Mouse (Mus musculus): Measurements from ENCODE around the gene Iqck.

Iqck gene

GRCm38 (mm10) chr7:118855171-118855876, at the start of gene Iqck:
Gene Iqck (plus strand): TSS chr7:118855752.
- peak; percentile 94 to 95 for DNase-seq (ENCODE audit: low spot score in 2 of 2)

- DNase-seq (ENCODE audit: low spot score in 2 of 2): no peak
Measured at GRCm38 (mm10) chr7:118806631-118807411, 48.7 kb upstream of the Iqck start.

- DNase-seq (ENCODE audit: low spot score in 2 of 2): peak in 1 of 2 experiments; percentile 24
Measured at GRCm38 (mm10) chr7:118807899-118808298, 47.7 kb upstream of the Iqck start.

GRCm38 (mm10) chr7:118811407-118812106, 44.0 kb upstream of the Iqck start:
- no peak for DNase-seq (ENCODE audit: low spot score in 2 of 2)

- no peak for DNase-seq (ENCODE audit: low spot score in 2 of 2)
Measured at GRCm38 (mm10) chr7:118813592-118813991, 42.0 kb upstream of the Iqck start.

- DNase-seq (ENCODE audit: low spot score in 2 of 2): no peak
Measured at GRCm38 (mm10) chr7:118816275-118816674, 39.3 kb upstream of the Iqck start.

GRCm38 (mm10) chr7:118817741-118818140, 37.8 kb upstream of the Iqck start:
- no peak for DNase-seq (ENCODE audit: low spot score in 2 of 2)

- no peak for DNase-seq (ENCODE audit: low spot score in 2 of 2)
Measured at GRCm38 (mm10) chr7:118819666-118820065, 35.9 kb upstream of the Iqck start.

- DNase-seq (ENCODE audit: low spot score in 2 of 2): no peak
Measured at GRCm38 (mm10) chr7:118821356-118821755, 34.2 kb upstream of the Iqck start.

GRCm38 (mm10) chr7:118821887-118822556, 33.5 kb upstream of the Iqck start:
- DNase-seq (ENCODE audit: low spot score in 2 of 2): no peak

- DNase-seq (ENCODE audit: low spot score in 2 of 2): no peak
Measured at GRCm38 (mm10) chr7:118824451-118824850, 31.1 kb upstream of the Iqck start.

- no peak for DNase-seq (ENCODE audit: low spot score in 2 of 2)
Measured at GRCm38 (mm10) chr7:118827975-118828416, 27.6 kb upstream of the Iqck start.

GRCm38 (mm10) chr7:118837901-118838300, 17.7 kb upstream of the Iqck start:
- DNase-seq (ENCODE audit: low spot score in 2 of 2): no peak

- peak; percentile 24 to 29 for DNase-seq (ENCODE audit: low spot score in 2 of 2)
Measured at GRCm38 (mm10) chr7:118841030-118841745, 14.4 kb upstream of the Iqck start.

- peak in 1 of 2 experiments; percentile 23 for DNase-seq (ENCODE audit: low spot score in 2 of 2)
Measured at GRCm38 (mm10) chr7:118841796-118842195, 13.8 kb upstream of the Iqck start.

- no peak for DNase-seq (ENCODE audit: low spot score in 2 of 2)
Measured at GRCm38 (mm10) chr7:118842938-118843337, 12.6 kb upstream of the Iqck start.

- no peak for DNase-seq (ENCODE audit: low spot score in 2 of 2)
Measured at GRCm38 (mm10) chr7:118845141-118845540, 10.4 kb upstream of the Iqck start.

GRCm38 (mm10) chr7:118846329-118846728, 9.2 kb upstream of the Iqck start:
- no peak for DNase-seq (ENCODE audit: low spot score in 2 of 2)

- no peak for DNase-seq (ENCODE audit: low spot score in 2 of 2)
Measured at GRCm38 (mm10) chr7:118848796-118849195, 6.8 kb upstream of the Iqck start.

GRCm38 (mm10) chr7:118849543-118850250, 5.9 kb upstream of the Iqck start:
- DNase-seq (ENCODE audit: low spot score in 2 of 2): no peak
